Mouse (Mus musculus) neural tube, postnatal 0 days (tissue): Measurements from ENCODE around the gene Frmd4a. TPM values are rescaled to one million over a fixed set of nuclear protein-coding genes. Genes with fewer than 3 reads are reported as not detected.

Experiments
- polyA plus RNA-seq: library from polyadenylated mRNA; unstranded; fragments of >200 nt; fragmentation: Nextera tagmentation; extraction: Ambion mirVana; gene quantifications from 2 replicates; pipeline ENCODE4 v1.2.1, GENCODE M21; 2015

Gene Frmd4a
- polyA plus RNA-seq: 31.4 and 42.2 TPM in 2 replicates

DNA sequence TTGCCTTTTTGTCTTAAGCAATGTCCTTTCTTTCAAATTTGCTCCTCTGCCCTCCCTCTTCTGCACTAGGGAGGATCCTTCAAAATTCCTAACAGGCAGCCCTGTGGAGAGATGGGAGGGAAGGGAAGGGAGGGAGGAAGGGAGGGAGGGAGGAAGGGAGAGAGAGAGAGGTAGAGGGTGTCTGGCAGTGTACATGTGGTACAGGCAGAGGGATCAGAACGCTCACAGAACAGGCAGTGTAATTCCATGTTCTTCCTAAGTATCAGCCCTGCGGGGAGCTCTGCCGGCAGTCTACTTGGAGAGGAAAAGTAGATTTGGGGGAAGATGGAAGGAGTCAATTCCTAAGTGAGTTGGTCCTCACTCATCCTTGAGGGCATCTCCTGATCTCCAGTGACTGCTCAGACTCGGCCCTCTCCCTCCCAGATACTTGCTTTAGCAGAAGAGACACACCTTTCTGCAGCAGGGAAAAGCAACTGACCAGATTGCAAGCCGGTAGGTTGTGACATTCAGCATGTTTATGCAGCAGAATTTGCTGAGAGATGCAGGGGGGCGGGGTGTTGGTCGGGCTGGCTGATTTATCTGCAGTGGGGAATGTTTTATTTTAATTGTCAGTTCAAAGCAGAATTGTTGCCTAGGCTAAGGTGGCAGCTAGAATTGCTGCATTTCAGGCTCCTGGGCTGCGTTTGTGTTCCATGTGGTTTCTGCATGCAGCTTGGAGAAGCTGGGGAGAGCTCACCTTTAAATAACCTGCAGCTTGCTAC lies at the start of gene Frmd4a:
Gene Frmd4a, plus strand, starts transcription at position 190 of the 761 bp plus-strand sequence.

DNA sequence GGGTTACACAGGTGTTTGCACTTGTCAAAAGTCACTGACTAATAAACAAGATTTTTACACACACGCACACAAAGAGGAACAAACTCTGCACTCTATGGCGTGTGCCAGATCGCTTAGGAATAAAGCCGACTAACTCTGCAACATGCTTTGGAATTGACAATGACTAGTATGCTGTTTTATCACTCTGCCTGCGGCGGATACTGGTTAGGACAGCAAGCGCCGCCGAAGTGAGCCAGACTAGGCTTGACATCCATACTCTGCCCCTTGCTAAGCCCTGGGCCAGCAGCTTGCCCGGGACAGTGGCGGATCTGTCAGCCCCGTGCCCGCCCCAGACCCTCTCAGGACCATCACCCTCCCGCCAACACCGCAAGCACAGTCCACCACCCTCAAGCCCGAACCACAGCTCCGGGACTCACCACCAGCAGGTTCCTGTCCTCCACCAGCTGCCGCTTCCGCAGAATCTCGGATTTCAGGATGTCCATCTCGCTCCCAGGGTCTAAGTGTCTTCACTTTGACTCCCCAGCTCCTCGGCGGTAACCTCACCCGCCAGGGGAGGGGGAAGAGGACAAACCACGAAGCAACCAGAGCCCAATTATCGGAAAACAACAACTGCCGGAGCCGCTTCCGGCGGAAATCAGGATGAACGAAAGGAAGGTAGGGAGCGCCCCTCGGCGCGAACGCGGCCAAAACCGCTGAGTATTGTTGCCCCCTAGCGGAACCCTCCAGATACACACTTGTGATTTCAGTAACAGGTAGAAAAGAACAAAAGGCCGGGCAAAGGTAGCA lies 634.2 kb downstream of the Frmd4a start, which contains the start of gene Prpf18:
Gene Prpf18, minus strand, starts transcription at position 614 of the 786 bp plus-strand sequence.

